Mouse (Mus musculus) urinary bladder, adult 2 months (tissue): ENCODE results near the gene Platr17. TPM values are rescaled to one million over a fixed set of nuclear protein-coding genes. Genes with fewer than 3 reads are reported as not detected.
A peak's percentile ranks its signal among the peaks of the same experiment; 100 is the strongest.
"Not testable (repeated sequence)": the region's sequence is repeated elsewhere in the genome, so short reads cannot be mapped to it uniquely, and the experiment has no call there.

ENCODE experiments used
- DNase-seq: peaks from one replicate; pipeline ENCODE4 v3.0.0; 2022; ENCODE audit warnings: low spot score
- polyA plus RNA-seq: library from polyadenylated mRNA; depleted of rRNA; stranded (reverse); fragments of >200 nt; gene quantifications from 2 replicates; pipeline ENCODE4 v1.2.3, GENCODE M21; 2012; rRNA removed

The Platr17 gene
- polyA plus RNA-seq = 0.14 and 0.15 TPM in 2 replicates

DNA sequence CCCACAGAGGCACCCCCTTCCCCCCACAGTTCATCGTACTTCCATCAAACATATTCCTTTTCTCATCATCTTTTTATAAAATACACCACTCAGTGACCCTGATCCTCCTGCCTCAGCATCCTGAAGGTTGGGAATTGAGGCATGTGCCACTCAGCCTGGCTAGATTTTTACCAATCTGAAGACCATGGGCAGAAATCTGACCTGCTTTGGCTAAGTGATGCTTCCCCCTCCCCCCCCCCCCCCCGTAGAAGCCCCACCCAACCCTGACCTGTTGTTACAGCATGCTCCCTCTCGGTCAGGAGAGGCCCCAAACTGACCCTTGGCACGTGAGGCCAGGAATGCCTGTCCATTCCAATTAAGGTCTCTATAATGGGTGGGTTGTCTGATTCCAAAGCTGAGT, at the start of gene Platr17:
Gene Platr17, plus strand, starts transcription at position 301 of the 400 bp plus-strand sequence.
- not testable (repeated sequence) for DNase-seq

DNA sequence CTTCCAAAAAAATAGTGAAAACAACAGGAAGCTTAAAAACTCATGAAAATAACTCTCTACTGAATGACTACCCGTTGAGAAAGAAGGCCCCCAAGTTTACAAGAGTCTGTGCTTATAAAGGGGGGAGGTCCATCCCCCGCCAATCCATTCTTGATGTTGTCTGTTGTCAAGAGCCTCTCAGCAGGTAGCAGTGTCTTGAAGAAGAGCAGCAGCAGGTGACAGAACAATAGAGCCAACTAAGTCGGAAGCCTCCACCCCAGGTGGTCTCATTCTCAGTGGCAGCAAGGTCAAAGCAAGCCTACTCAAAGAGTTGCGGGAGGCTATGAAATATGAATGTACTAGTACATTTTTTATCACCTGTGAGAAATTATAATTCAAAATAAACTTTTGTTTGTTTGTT, 47.1 kb upstream of the Platr17 start:
- DNase-seq = no peak

GRCm38 (mm10) chr17:33865330-33866030, 39.5 kb upstream of the Platr17 start:
- no peak for DNase-seq

DNA sequence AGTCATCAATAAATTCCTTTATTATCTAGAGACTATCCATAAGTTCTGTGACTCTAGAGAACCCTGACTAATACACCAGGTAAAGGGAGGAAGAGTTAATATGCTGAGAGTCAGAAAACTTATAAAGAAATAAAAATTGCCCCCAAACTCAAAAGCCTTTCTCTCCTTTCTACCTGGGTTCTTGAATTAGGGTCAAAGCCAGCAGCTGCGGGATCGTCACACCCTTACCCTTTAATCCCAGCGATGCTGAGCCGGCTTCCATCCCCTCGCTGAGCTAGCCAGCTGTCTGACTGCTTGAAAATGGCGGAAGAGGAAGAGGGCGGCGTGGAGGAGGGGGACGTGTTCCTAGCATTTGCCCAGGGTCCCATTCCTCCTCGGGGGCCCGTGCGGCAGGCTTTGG, 31.4 kb upstream of the Platr17 start, which contains the start of gene Gm7029:
Gene Gm7029, plus strand, starts transcription at position 301 of the 400 bp plus-strand sequence.
- not testable (repeated sequence) for DNase-seq

- no peak for DNase-seq
These were observed 30.5 kb upstream of the Platr17 start for GRCm38 (mm10) chr17:33874411-33874810.

DNA sequence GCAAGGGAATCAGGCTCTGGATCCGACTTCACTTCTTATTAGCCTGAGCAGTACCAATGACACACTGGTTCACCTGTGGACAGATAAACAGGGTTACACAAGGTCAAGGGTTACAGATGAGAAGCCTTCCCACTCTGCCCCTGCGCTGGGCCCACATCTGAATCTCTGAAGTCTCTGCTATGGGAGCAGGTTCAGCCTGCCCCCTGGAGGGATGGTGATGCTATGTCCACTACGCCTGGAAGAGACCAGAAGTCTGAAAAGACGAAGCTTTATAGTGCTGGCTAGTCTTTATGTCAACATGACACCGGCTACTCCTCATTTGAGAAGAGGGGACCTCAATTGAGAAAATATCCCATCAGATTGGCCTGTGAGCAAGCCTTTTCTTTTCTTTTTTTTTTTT, 29.1 kb upstream of the Platr17 start:
- not testable (repeated sequence) for DNase-seq

DNA sequence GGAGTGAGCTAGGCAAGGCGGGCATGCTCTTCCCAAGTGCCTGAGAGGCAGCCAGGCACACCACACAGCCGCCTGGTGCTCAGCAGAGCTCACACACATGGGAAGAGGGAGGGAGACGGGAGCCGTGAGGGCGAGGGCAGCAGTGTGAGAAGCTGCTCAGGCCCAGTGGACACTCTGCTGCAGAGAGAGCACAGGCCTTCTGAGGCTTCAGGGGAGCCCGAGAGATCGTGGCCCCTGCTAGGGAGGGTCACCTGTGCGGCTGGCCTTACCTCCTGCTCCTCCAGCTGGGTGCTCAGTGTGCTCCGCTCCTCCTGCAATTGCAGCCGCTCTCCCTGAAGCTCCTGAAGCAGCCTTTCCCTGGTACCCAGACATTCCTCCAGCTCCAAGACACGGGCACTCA, 20.6 kb upstream of the Platr17 start:
- not testable (repeated sequence) for DNase-seq

- not testable (repeated sequence) for DNase-seq
These were observed 17.1 kb upstream of the Platr17 start for GRCm38 (mm10) chr17:33887802-33888201.

DNA sequence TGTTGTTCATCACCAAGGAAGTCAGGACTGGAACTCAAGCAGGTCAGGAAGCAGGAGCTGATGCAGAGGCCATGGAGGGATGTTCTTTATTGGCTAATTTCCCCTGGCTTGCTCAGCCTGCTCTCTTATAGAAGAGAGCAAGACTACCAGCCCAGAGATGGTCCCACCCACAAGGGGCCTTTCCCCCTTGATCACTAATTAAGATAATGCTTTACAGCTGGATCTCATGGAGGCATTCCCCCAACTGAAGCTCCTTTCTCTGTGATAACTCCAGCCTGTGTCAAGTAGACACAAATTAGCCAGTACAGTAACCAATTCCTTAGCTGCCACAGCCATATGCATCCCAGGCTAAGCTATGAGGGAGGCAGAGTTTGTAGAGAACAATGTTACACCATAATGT, 16.7 kb upstream of the Platr17 start:
- DNase-seq = not testable (repeated sequence)

DNA sequence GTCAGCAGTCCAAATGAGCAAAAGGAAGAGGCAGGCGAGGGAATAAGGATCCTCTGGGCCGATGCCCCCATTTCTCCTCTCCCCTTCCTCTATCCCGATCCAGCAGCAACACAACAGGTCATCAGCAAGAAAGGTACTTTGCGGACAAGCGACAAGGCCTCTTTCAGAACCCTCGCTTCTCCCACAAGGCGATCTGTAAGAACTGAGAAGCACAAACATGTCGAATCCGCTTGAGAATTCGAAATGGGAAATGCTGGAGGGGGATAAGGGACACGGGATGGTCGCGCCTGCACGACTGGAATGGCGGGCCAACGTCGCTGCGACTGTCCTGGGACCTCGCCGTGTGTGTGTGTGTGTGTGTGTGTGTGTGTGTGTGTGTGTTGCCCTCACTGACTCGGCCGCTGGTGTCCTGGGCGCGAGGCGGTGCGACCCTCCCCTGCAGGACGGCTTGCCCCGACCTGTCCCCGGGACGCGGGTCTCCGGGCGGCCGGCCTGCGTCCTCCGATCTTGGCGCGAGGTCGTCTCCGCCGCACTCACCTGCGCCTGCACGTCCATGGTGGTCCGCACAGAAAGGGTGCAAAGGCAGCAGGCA, 14.9 kb upstream of the Platr17 start:
- not testable (repeated sequence) for DNase-seq

GRCm38 (mm10) chr17:33890533-33891059, 14.3 kb upstream of the Platr17 start, which contains the start of gene Kifc1:
Gene Kifc1, minus strand, starts transcription at chr17:33890661.
- DNase-seq = peak; percentile 94

- no peak for DNase-seq
These were observed 13.6 kb upstream of the Platr17 start for GRCm38 (mm10) chr17:33891357-33891756.

GRCm38 (mm10) chr17:33891892-33892291, 13.0 kb upstream of the Platr17 start:
- DNase-seq = not testable (repeated sequence)

DNA sequence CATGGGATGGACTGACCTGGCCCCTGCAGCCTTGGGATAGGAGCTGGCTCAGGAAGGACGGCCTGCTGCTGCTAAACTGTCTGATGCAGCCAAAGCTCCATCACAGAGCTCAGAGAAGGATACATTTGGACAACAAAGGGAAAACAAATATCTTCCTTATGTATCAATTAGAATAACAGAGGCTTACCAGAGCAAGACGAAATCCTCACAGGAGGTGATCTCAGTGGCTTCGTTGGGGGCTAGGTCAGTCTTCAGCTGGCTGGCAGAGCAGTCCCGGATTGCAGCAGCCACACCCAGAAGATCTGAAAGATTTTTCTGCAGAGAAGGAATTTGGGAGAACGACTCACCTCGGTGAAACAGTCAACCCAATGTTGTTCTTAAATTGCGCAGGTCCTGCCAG, 12.5 kb upstream of the Platr17 start:
- no peak for DNase-seq

GRCm38 (mm10) chr17:33893011-33893410, 11.9 kb upstream of the Platr17 start:
- DNase-seq = not testable (repeated sequence)

DNA sequence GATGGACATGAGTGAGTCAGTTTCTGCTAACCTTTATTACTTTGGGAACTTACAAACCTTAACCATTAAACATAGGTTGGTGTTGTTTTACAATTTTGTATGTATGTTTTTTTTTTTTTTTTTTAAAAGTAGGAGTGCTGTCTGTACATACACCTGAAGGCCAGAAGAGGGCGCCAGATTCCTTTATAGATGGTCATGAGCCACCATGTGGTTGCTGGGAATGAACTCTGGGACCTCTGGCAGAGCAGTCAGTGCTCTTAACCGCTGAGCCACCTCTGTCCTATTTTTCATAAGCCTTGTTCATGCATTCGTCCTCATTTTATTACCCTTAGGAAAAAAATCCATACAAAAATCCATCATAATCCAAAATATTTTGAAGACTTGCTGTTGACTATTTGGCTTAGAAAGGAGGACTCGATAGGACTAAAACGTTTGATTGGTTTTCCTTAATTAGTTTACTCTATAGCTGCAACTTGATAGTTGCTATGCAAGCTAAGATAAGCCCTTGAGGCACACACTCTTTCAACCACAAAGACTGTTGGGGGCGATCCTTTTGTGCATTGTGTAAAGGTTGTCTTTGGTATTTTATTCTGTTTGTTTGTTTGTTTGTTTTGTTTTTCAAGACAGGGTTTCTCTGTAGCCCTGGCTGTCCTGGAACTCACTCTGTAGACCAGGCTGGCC, 7.7 kb upstream of the Platr17 start:
- DNase-seq = no peak

- not testable (repeated sequence) for DNase-seq
These were observed 6.7 kb upstream of the Platr17 start for GRCm38 (mm10) chr17:33898193-33898592.

DNA sequence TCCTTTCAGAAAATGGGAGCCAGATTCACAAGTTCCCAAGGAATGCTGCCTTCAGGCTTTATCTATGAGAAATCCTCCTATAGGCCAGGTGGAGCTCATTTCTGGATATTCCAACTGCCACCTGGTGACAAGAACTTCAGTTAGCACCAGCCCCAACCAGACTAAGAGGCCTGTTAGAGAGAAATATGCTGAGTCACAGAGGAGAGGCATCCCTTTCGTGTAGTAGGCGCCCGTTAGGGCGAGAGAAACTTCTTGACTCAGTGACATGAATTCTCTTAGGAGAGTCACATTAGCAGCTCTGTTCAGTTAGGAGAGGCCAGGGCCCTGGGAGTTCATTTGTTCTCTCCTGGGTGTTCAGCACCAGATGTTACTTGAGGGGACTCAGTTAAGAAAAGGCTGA, 5.3 kb upstream of the Platr17 start:
- no peak for DNase-seq

DNA sequence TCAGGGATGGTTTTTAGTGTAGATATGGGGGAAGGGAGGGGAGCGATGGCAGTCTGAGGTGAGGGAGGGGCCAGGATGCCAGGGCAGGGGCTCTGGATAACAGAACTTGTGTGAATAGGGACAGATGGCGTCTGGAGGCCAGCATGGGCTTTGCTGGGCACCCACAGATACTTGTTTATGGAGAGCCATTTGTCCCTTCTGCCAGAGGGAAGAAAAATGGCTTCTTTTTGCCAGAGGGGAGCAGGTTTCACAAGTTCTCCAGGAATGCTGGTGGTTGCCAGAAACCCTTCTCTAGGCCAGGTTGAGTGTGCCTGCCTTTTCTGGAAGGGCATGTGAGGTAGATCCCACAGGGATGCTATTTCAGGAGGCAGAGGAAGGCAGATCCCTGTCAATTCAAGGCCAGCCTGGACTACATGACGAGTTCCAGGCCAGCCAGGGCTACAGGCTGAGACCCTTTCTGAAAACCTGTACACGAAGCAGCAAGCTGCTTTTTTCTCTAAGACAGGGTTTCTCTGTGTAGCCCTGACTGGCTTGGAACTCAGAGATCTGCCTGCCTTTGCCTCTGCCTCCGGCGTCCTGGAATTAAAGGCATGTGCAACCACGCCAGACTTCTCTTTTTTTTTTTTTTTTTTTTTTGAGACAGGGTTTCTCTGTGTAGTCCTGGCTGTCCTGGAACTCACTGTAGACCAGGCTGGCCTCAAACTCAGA, 4.5 kb upstream of the Platr17 start:
- DNase-seq = no peak

DNA sequence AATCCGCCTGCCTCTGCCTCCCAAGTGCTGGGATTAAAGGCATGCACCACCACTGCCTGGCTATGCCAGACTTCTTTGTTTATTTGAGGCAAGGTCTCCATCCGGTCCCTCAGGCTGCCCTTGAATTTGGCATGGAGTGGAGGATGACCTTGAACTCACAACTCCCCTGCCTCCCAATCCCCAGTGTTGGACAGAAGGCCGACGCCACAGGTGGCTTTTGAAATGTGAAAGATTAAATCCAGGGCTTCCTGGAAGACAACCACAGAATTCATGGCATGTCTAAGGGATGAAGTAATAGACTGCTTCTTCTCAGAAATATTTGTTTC, 4.0 kb upstream of the Platr17 start:
- DNase-seq = no peak

DNA sequence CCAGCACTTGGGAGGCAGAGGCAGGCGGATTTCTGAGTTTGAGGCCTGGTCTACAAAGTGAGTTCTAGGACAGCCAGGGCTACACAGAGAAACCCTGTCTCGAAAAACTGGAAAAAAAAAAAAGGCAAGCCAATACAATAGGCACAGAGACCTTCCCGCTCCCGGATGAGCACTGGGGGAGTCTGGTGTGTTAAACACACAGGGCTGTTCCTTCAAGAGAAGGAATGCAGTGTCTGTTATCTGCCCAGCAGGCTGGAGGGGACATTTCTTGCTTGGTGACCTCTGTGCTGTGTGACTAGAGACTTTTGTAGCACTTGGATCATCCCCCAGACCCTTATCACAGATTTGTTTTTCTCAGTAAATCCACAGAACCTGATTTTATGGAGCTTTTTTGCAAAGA, 3.3 kb upstream of the Platr17 start:
- no peak for DNase-seq

- DNase-seq = no peak
These were observed 2.9 kb upstream of the Platr17 start for GRCm38 (mm10) chr17:33902079-33902478.
